Mouse (Mus musculus) liver, adult 2 months (tissue): ENCODE data around the gene Rilpl1.

Experiments used
- CTCF ChIP-seq: fragments of 200-500 bp; IDR thresholded peaks from 2 replicates; pipeline ENCODE4 v1.5.1; 2011; ENCODE audit warnings: low read depth, low read length, control low read depth
- POLR2A ChIP-seq: fragments of 200-500 bp; IDR thresholded peaks from 2 replicates; pipeline ENCODE4 v1.6.1; 2011; ENCODE audit warnings: low read length, control low read depth; ENCODE audit not compliant: insufficient read depth; ENCODE audit errors: extremely low read depth

GRCm38 (mm10) chr5:124493455-124493854, 37.7 kb downstream of the Rilpl1 start:
- TF ChIP-seq POLR2A (no peak), CTCF (no peak)
